Mouse (Mus musculus) E14TG2a.4 (cell line): Measurements from ENCODE around the gene Cic.
"Not testable (repeated sequence)": the region's sequence is repeated elsewhere in the genome, so short reads cannot be mapped to it uniquely, and the experiment has no call there.

Experiments
- CTCF ChIP-seq: conservative IDR thresholded peaks from 2 replicates; pipeline ENCODE4 v1.5.1; 2014; ENCODE audit warnings: low read length
- NANOG ChIP-seq: IDR thresholded peaks from 2 replicates; pipeline ENCODE4 v1.6.1; 2014; ENCODE audit warnings: borderline replicate concordance, low read length, mixed read lengths
- POU5F1 ChIP-seq: IDR thresholded peaks from 2 replicates; pipeline ENCODE4 v1.6.1; 2014; ENCODE audit warnings: low read length, borderline replicate concordance

- not testable (repeated sequence) for TF ChIP-seq CTCF, NANOG, POU5F1
Measured at GRCm38 (mm10) chr7:25325431-25325830, 57.9 kb downstream of the Cic start.
